Mouse (Mus musculus) layer of hippocampus, adult 11-12 months (tissue): ENCODE data around the gene Atp8b4.
"Not testable (repeated sequence)": the region's sequence is repeated elsewhere in the genome, so short reads cannot be mapped to it uniquely, and the experiment has no call there.

Source experiments
- DNase-seq: peaks from one replicate; pipeline ENCODE4 v3.0.0; 2022; ENCODE audit warnings: low spot score

The Atp8b4 gene

GRCm38 (mm10) chr2:126495832-126496695 lies 4.4 kb downstream of the Atp8b4 start:
- no peak for DNase-seq

GRCm38 (mm10) chr2:126495230-126495629 lies 5.2 kb downstream of the Atp8b4 start:
- no peak for DNase-seq

- no peak for DNase-seq
Measured at GRCm38 (mm10) chr2:126493306-126493705, 7.2 kb downstream of the Atp8b4 start.

- no peak for DNase-seq
Measured at GRCm38 (mm10) chr2:126492713-126493112, 7.8 kb downstream of the Atp8b4 start.

- DNase-seq, result no peak
Measured at GRCm38 (mm10) chr2:126491446-126491845, 9.0 kb downstream of the Atp8b4 start.

GRCm38 (mm10) chr2:126490573-126490972 lies 9.9 kb downstream of the Atp8b4 start:
- DNase-seq, result no peak

- no peak for DNase-seq
Measured at GRCm38 (mm10) chr2:126485262-126486017, 15.0 kb downstream of the Atp8b4 start.

GRCm38 (mm10) chr2:126483337-126483736 lies 17.1 kb downstream of the Atp8b4 start:
- DNase-seq, result no peak

- no peak for DNase-seq
Measured at GRCm38 (mm10) chr2:126477556-126477955, 22.9 kb downstream of the Atp8b4 start.

- DNase-seq, result no peak
Measured at GRCm38 (mm10) chr2:126475681-126476410, 24.6 kb downstream of the Atp8b4 start.

GRCm38 (mm10) chr2:126474019-126474418 lies 26.5 kb downstream of the Atp8b4 start:
- no peak for DNase-seq

- no peak for DNase-seq
Measured at GRCm38 (mm10) chr2:126472836-126473235, 27.6 kb downstream of the Atp8b4 start.

GRCm38 (mm10) chr2:126467790-126468189 lies 32.7 kb downstream of the Atp8b4 start:
- no peak for DNase-seq

- no peak for DNase-seq
Measured at GRCm38 (mm10) chr2:126466391-126467134, 33.9 kb downstream of the Atp8b4 start.

GRCm38 (mm10) chr2:126458661-126459060 lies 41.8 kb downstream of the Atp8b4 start:
- DNase-seq, result no peak

- DNase-seq, result not testable (repeated sequence)
Measured at GRCm38 (mm10) chr2:126457759-126458158, 42.7 kb downstream of the Atp8b4 start.

- no peak for DNase-seq
Measured at GRCm38 (mm10) chr2:126450937-126451302, 49.6 kb downstream of the Atp8b4 start.

GRCm38 (mm10) chr2:126450210-126450936 lies 50.1 kb downstream of the Atp8b4 start:
- DNase-seq, result peak; percentile 13

GRCm38 (mm10) chr2:126445039-126445438 lies 55.4 kb downstream of the Atp8b4 start:
- DNase-seq, result no peak

GRCm38 (mm10) chr2:126441586-126441985 lies 58.9 kb downstream of the Atp8b4 start:
- DNase-seq, result no peak

- DNase-seq, result no peak
Measured at GRCm38 (mm10) chr2:126434712-126435111, 65.8 kb downstream of the Atp8b4 start.
